Mouse (Mus musculus): Measurements from ENCODE around the gene Iqcj. TPM values are rescaled to one million over a fixed set of nuclear protein-coding genes. Genes with fewer than 3 reads are reported as not detected.

Iqcj gene
- polyA plus RNA-seq, 1 experiment from 2014 or later = 0.16 TPM

Other genes starting within 250 kb of the Iqcj start
- gene Iqschfp, start within 50 bp of the Iqcj start, polyA plus RNA-seq (2014; fragmentation: Nextera tagmentation; extraction: Ambion mirVana) = 0.16 and 0.56 TPM in 2 replicates
- 34.9 and 38.2 TPM in 2 replicates for gene Schip1, start 172.6 kb downstream of the Iqcj start, polyA plus RNA-seq (2014; fragmentation: Nextera tagmentation; extraction: Ambion mirVana)